Mouse (Mus musculus): ENCODE results near the gene Fat1.

The Fat1 gene

GRCm38 (mm10) chr8:44934850-44935497, at the start of gene Fat1:
Gene Fat1, plus strand, starts transcription at chr8:44935447.
- DNase-seq (ENCODE audit: low read depth in 2 of 2, low spot score in 2 of 2), result no peak

GRCm38 (mm10) chr8:44894626-44895025, 40.6 kb upstream of the Fat1 start:
- DNase-seq (ENCODE audit: low read depth in 2 of 2, low spot score in 2 of 2), result no peak

GRCm38 (mm10) chr8:44899575-44899991, 35.7 kb upstream of the Fat1 start:
- DNase-seq (ENCODE audit: low read depth in 2 of 2, low spot score in 2 of 2), result no peak

- no peak for DNase-seq (ENCODE audit: low read depth in 2 of 2, low spot score in 2 of 2)
These were observed 23.9 kb upstream of the Fat1 start for GRCm38 (mm10) chr8:44911126-44911903.

GRCm38 (mm10) chr8:44919487-44920082, 15.7 kb upstream of the Fat1 start:
- no peak for DNase-seq (ENCODE audit: low read depth in 2 of 2, low spot score in 2 of 2)

- DNase-seq (ENCODE audit: low read depth in 2 of 2, low spot score in 2 of 2), result no peak
These were observed 14.7 kb upstream of the Fat1 start for GRCm38 (mm10) chr8:44920379-44921032.

GRCm38 (mm10) chr8:44924995-44925394, 10.3 kb upstream of the Fat1 start:
- no peak for DNase-seq (ENCODE audit: low read depth in 2 of 2, low spot score in 2 of 2)

GRCm38 (mm10) chr8:44930058-44930457, 5.2 kb upstream of the Fat1 start:
- DNase-seq (ENCODE audit: low read depth in 2 of 2, low spot score in 2 of 2), result no peak

- DNase-seq (ENCODE audit: low read depth in 2 of 2, low spot score in 2 of 2), result no peak
These were observed 2.5 kb upstream of the Fat1 start for GRCm38 (mm10) chr8:44932546-44933342.

GRCm38 (mm10) chr8:44933478-44933877, 1.8 kb upstream of the Fat1 start:
- no peak for DNase-seq (ENCODE audit: low read depth in 2 of 2, low spot score in 2 of 2)

GRCm38 (mm10) chr8:44934416-44934815, 831 bp upstream of the Fat1 start:
- no peak for DNase-seq (ENCODE audit: low read depth in 2 of 2, low spot score in 2 of 2)

- DNase-seq (ENCODE audit: low read depth in 2 of 2, low spot score in 2 of 2), result no peak
These were observed 494 bp downstream of the Fat1 start for GRCm38 (mm10) chr8:44935741-44936140.

GRCm38 (mm10) chr8:44936481-44936961, 1.3 kb downstream of the Fat1 start:
- DNase-seq (ENCODE audit: low read depth in 2 of 2, low spot score in 2 of 2), result no peak

GRCm38 (mm10) chr8:44937141-44937825, 2.0 kb downstream of the Fat1 start:
- DNase-seq (ENCODE audit: low read depth in 2 of 2, low spot score in 2 of 2), result no peak

GRCm38 (mm10) chr8:44937905-44938642, 2.8 kb downstream of the Fat1 start:
- DNase-seq (ENCODE audit: low read depth in 2 of 2, low spot score in 2 of 2), result no peak

- no peak for DNase-seq (ENCODE audit: low read depth in 2 of 2, low spot score in 2 of 2)
These were observed 3.4 kb downstream of the Fat1 start for GRCm38 (mm10) chr8:44938643-44938979.

- no peak for DNase-seq (ENCODE audit: low read depth in 2 of 2, low spot score in 2 of 2)
These were observed 10.3 kb downstream of the Fat1 start for GRCm38 (mm10) chr8:44945577-44945976.

GRCm38 (mm10) chr8:44948597-44948996, 13.3 kb downstream of the Fat1 start:
- no peak for DNase-seq (ENCODE audit: low read depth in 2 of 2, low spot score in 2 of 2)

GRCm38 (mm10) chr8:44960455-44960854, 25.2 kb downstream of the Fat1 start:
- DNase-seq (ENCODE audit: low read depth in 2 of 2, low spot score in 2 of 2), result no peak

GRCm38 (mm10) chr8:44960906-44961305, 25.7 kb downstream of the Fat1 start:
- no peak for DNase-seq (ENCODE audit: low read depth in 2 of 2, low spot score in 2 of 2)

Measured in CD8-positive naive resting alpha-beta T cell, adult 2 months (primary cell).